Mouse (Mus musculus) fibroblast of lung, adult 2 months (primary cell): ENCODE data around the gene Gzmg.
"Not testable (repeated sequence)": the region's sequence is repeated elsewhere in the genome, so short reads cannot be mapped to it uniquely, and the experiment has no call there.

Experiments used
- DNase-seq: peaks from one replicate; pipeline ENCODE4 v3.0.0-alpha.2; 2011; ENCODE audit warnings: low read depth

The Gzmg gene

GRCm38 (mm10) chr14:56159479-56159878 lies at the start of gene Gzmg:
TSS of gene Gzmg (minus strand) at chr14:56159579.
- DNase-seq, result not testable (repeated sequence)

GRCm38 (mm10) chr14:56205613-56206012 lies 46.2 kb upstream of the Gzmg start:
- DNase-seq, result no peak

DNA sequence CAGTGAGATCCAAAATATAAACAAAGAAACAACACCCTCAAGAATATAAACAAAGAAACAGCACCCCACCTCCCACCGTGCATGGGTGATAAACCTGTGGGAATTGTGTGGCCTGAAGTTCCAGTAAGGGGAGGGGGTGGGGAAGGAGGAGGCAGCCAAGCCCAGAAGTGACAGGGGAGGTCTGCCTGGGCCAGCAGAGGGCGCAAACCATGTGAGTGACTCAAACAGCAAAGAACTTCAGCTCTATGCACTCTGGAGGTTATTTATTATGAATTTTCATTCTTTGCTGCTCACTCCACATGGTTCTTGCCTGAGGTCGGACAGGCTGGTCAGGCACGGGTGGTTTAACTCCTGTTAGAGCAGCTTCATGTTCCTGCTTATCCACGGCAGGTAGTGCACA lies 45.6 kb upstream of the Gzmg start:
- peak; percentile 9 for DNase-seq

DNA sequence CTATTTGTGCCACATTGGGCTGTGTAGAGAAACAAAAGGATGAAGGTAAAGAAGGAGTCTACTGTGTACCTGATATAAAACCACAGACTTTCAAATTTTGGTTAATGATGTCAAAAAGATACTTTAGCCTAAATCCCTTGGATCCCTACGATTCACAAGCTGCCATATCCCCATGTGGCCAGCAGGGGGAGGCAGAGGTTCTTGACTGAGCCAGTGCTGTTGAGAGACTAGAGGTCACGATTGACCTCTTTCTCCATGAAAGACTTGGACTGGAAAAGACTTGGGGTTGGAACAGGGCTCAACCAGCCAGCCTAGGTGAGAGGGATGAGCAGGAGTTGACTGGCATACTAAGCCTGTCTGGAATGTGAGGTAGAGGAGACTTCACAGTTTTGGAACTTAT lies 44.6 kb upstream of the Gzmg start:
- DNase-seq, result peak; percentile 16

GRCm38 (mm10) chr14:56186946-56187345 lies 27.6 kb upstream of the Gzmg start:
- no peak for DNase-seq

DNA sequence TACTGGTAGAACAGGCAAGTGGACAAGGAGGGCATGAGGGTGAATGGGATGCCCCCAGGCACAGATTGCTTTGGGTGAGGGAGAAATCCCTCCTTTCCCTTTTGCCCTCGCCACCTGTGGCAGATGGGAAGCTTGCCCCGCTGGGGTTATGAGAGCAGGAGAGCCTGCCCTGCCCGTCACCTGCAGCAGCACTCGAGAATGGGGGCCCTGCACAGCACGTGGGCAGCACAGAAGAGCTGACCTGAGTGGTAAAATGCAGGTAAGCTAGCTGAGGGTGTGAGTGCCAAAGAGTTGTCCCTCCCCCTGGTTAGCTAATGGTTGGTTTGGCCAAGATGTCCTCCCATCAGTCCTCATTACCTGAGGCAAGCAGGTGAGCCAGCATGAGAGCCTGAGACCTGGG lies 27.1 kb upstream of the Gzmg start:
- no peak for DNase-seq

DNA sequence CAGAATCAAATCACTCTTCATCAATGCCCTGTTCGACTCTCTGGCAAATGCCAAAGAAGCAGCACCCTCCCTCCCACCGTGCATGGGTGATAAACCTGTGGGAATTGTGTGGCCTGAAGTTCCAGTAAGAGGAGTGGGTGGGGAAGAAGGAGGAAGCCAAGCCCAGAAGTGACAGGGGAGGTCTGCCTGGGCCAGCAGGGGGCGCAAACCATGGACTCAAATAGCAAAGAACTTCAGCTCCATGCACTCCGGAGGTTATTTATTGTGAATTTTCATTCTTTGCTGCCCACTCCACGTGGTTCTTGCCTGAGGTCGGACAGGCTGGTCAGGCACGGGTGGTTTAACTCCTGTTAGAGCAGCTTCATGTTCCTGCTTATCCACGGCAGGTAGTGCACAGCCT lies 18.3 kb upstream of the Gzmg start:
- peak; percentile 0 for DNase-seq

DNA sequence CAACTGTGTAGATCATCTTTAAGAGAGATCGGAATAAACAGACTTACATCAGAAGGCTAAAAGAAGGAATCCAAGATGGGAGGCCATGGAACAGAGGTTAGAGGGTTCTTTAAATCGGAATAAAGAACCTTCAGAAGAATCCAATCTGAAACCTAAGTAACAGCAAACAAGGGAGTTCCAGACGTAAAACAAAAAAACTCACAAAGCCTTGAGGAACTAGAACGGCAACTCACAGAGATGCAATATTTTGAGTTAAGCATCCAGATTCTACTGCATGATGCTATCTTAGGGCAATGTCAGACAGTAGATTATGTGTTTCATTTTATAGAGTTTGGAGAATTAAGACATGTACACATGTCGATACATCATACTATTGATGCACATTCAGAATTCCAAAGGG lies 15.1 kb upstream of the Gzmg start, which contains the start of gene Gzmn:
Gzmn (minus strand) TSS at position 101 of the 400 bp plus-strand sequence.
- DNase-seq, result no peak

- no peak for DNase-seq
These were observed 14.0 kb upstream of the Gzmg start for GRCm38 (mm10) chr14:56173396-56173795.

DNA sequence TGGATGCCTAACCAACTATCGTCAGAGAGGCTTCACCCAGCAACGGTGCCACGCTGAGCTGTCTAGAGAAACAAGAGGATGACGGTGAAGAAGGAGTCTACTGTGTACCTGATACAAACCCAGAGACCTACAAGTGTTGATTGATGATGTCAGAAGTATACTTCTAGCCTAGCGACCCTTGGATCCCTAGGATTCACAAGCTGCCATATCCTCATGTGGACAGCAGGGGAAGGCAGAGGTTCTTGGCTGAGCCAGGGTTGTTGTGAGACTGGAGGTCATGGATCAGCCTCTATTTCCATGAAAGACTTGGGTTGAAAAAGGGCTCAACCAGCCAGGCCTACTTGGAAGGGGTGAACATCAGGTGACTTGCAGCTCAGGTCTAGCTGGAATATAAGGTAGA lies 13.4 kb upstream of the Gzmg start:
- DNase-seq, result no peak

GRCm38 (mm10) chr14:56168009-56168408 lies 8.6 kb upstream of the Gzmg start:
- DNase-seq, result no peak

DNA sequence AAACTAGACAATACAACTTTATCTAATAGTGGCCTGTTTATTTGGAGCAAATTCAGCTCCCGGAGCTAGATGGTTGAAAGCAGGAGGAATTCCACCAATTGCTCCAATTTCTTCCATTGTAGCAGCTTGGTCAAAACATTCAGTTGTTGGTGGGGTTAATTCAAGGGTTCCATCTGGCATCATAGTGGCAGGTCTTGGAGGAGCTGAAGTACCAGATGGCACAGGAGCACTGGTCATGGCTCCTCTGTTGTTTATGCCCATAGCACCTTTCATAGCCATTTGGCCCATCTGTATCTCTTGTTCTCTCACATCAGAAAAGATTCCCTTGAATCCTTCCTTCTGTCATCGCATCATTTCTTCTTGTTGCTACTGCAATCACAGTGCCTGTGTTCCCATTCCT lies 2.7 kb upstream of the Gzmg start:
- DNase-seq, result no peak

- no peak for DNase-seq
These were observed 4.0 kb downstream of the Gzmg start for GRCm38 (mm10) chr14:56155340-56155739.

DNA sequence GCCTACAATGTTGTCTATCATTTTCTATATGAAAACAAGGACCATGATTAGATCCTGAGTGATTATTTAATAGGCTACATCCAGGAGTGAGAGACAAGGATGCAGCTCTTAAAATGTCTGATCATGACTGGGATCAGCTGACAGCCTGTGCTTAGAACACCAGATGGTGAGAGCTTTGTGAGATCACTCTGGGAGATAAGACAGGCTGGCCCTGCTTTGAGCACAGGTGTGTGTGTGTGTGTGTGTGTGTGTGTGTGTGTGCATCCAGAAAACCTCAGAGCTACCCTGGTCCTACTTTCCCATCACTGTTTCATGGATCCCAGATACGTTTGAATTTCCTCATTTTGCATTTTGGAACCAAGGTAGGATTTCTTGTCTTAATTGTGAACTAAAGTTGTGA lies 25.7 kb downstream of the Gzmg start:
- not testable (repeated sequence) for DNase-seq

GRCm38 (mm10) chr14:56132508-56132907 lies 26.9 kb downstream of the Gzmg start, which contains the start of gene Gzmd:
TSS of gene Gzmd (minus strand) at chr14:56132608.
- DNase-seq, result not testable (repeated sequence)

DNA sequence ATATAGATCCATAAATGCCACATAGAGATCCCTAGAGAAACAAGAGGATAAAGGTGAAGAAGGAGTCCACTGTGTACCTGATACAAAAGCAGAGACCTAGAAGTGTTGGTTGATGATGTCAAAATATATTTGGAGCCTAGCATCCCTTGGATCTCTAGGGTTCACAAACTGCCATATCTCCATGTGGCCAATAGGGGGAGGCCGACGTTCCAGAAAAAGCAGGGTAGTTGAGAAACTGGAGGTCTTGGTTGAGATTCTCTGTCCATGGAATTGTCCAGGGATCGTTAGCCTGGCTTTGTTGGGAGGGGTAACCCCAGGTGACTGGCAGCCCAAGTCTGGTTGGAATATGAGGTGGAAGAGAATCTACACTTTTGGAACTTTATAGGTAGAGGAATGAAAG lies 31.0 kb downstream of the Gzmg start:
- DNase-seq, result no peak

GRCm38 (mm10) chr14:56123516-56123915 lies 35.9 kb downstream of the Gzmg start:
- DNase-seq, result no peak

DNA sequence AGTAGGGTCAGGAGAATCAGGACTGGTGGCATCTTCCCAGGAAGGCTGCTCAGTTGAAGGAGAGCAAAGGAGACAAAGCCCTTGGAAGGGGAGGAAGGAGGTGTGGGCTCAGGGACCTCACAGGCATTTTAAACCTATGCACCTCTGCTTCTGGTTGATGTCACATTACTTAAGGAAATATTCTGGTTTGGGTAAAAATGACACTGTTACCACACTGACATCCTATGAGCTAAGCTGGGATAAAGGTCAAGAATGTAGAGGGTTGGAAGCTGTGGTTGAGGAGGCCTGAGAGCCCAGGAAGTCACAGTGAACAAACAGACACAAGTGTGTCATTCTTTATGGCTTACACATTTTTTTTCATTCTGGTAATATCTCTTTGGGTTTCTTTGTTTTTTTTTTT lies 38.9 kb downstream of the Gzmg start, which contains the start of gene Gzme:
Gzme (minus strand) TSS at position 101 of the 400 bp plus-strand sequence.
- no peak for DNase-seq

DNA sequence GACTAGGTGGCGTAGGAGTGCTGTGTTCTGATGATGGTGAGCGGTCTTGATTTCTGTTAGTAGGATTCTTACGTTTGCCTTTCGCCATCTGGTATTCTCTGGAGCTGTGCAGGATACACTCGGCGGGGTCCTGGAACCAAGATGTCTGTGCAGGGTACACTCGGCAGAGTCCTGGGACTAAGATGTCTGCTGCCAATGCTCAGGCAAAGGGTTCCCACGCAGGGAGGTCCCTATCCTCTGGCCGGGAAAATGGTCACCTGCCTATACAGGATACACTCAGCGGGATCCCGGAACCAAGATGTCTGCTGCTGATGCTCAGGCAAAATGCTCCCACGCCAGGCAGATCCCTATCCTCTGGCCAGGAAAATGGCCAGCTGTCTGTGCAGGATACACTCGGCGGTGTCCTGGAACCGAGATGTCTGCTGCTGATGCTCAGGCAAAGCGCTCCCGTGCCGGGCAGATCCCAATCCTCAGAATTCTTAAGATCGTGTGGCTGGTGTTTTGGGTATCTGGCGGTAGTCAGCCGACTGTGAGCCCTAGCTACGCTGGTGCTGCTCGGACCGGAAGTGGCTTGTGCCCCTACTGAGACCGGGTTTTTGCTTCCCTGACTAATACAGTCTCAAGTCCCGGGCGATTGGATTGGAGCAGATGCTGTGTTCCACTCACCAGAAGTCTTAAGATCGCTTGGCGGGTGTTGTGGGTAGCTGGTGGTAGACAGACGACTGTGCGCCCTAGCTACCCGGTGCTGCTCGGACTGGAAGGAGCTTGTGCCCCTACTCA lies 43.7 kb downstream of the Gzmg start:
- DNase-seq, result not testable (repeated sequence)
